ENCODE assay signal across 11 mouse cellular contexts in the genomic region with DNA sequence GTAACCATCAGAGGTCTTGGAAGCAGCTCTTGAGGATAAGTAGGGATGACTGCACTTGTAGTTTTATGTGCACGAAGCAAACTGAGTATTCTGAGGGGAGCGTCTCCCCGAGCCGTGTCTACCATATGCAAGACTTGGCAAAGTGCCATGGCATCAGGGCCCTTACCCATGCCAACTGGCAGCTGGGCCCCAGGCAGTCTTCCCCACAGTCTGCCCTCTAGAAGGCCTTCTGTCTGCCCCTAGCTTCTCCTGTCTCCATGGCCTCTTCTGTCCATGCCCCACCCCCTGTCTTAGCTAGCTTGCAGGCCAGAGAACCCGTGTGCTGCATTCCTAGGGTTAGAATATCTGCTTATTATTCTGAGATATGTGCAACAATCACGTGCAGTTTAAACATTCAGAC.
A peak's percentile ranks its signal among the peaks of the same experiment; 100 is the strongest.
DNase-seq lines count a peak whose midpoint lies in the region; ATAC-seq and TF ChIP-seq lines count a peak whose summit lies in the region.
"Had no signal": no experiment of that assay in that cellular context is flagged by ENCODE, and none has a peak within 500 bp of the region (broad histone marks: within the 10 kb centered on the region; RNA-seq: fewer than 3 reads in every experiment).

No protein-coding gene starts in this region.

- 70% methylated on average over 6 of the region's 6 CpGs for WGBS in forebrain, embryonic 11.5 days
- 85% methylated on average over 6 of the region's 6 CpGs for WGBS in forebrain, embryonic 10.5 days
- 21% methylated on average over 6 of the region's 6 CpGs for WGBS in forebrain, embryonic 13.5 days
- 36% methylated on average over 6 of the region's 6 CpGs for WGBS in midbrain, postnatal 0 days

- H3K27me3 ChIP-seq in forebrain, embryonic 11.5 days (ENCODE audit: control insufficient read depth, insufficient read depth, low read length) = no peaks in the 10 kb centered on the region
- H3K27me3 ChIP-seq in forebrain, embryonic 10.5 days (ENCODE audit: poor library complexity, severe bottlenecking) = peaks cover 14% of the 10 kb centered on the region
- H3K27me3 ChIP-seq in forebrain, embryonic 13.5 days = no peaks in the 10 kb centered on the region
- no peaks in the 10 kb centered on the region for H3K27me3 ChIP-seq in midbrain, postnatal 0 days (ENCODE audit: insufficient read depth, low read length)

- ATAC-seq in forebrain, embryonic 11.5 days (replicated peaks; ENCODE audit: low FRiP score) = peak; percentile 47
- peak; percentile 93 for ATAC-seq in forebrain, embryonic 13.5 days
- ATAC-seq in midbrain, postnatal 0 days (ENCODE audit: low FRiP score) = peak; percentile 69; the same call in 1 of the 2 replicates

- no peak for DNase-seq in forebrain, embryonic 11.5 days (ENCODE audit: low spot score)
- DNase-seq in forebrain, embryonic 10.5 days (ENCODE audit: extremely low spot score, low spot score) = no peak
- DNase-seq in lung, postnatal 10 days = peak; percentile 43
- DNase-seq in lung, postnatal 36 days = no peak
- peak; percentile 84 for DNase-seq in midbrain, postnatal 0 days (ENCODE audit: low spot score)
- no peak for DNase-seq in spleen, postnatal 4 days (ENCODE audit: low spot score in 2 of 2)
- DNase-seq in left cerebral cortex, adult 8-10 months (ENCODE audit: low spot score in 2 of 2) = no peak
- DNase-seq: kidney, postnatal 36 days; thymus, adult 2 months had no signal

- no peaks in the 10 kb centered on the region for H3K9me3 ChIP-seq in forebrain, embryonic 11.5 days (ENCODE audit: control insufficient read depth, low read length)
- no peaks in the 10 kb centered on the region for H3K9me3 ChIP-seq in forebrain, embryonic 10.5 days
- no peaks in the 10 kb centered on the region for H3K9me3 ChIP-seq in forebrain, embryonic 13.5 days (replicated peaks)
- H3K9me3 ChIP-seq in midbrain, postnatal 0 days (ENCODE audit: low read length) = no peaks in the 10 kb centered on the region

- H3K4me1 ChIP-seq in forebrain, embryonic 11.5 days (replicated peaks; ENCODE audit: control insufficient read depth, insufficient read depth, low read length) = peaks cover 9% of the 10 kb centered on the region; the same call in 1 of the 2 replicates
- peaks cover 48% of the 10 kb centered on the region for H3K4me1 ChIP-seq in forebrain, embryonic 10.5 days
- H3K4me1 ChIP-seq in forebrain, embryonic 13.5 days = peaks cover 37% of the 10 kb centered on the region
- no peaks in the 10 kb centered on the region; the same call in 1 of the 2 replicates for H3K4me1 ChIP-seq in midbrain, postnatal 0 days (ENCODE audit: insufficient read depth, low read length)

- no peak overlapping the region for H3K9ac ChIP-seq in forebrain, embryonic 11.5 days (ENCODE audit: low read length)
- H3K9ac ChIP-seq in forebrain, embryonic 13.5 days = no peak overlapping the region
- no peak overlapping the region for H3K9ac ChIP-seq in midbrain, postnatal 0 days (replicated peaks; ENCODE audit: low read length, poor library complexity, severe bottlenecking)
- H3K9ac ChIP-seq: liver, embryonic 14.5 days had no signal

- no peaks in the 10 kb centered on the region for H3K36me3 ChIP-seq in forebrain, embryonic 11.5 days (ENCODE audit: control insufficient read depth, insufficient read depth, low read length)
- H3K36me3 ChIP-seq in forebrain, embryonic 10.5 days (replicated peaks) = no peaks in the 10 kb centered on the region
- H3K36me3 ChIP-seq in forebrain, embryonic 13.5 days (ENCODE audit: poor library complexity, severe bottlenecking) = no peaks in the 10 kb centered on the region
- H3K36me3 ChIP-seq in midbrain, postnatal 0 days (ENCODE audit: insufficient read depth, low read length) = no peaks in the 10 kb centered on the region

- H3K4me2 ChIP-seq in forebrain, embryonic 11.5 days (ENCODE audit: low read depth, low read length, severe bottlenecking) = no peak overlapping the region
- H3K4me2 ChIP-seq in forebrain, embryonic 13.5 days = no peak overlapping the region
- no peak overlapping the region for H3K4me2 ChIP-seq in midbrain, postnatal 0 days (ENCODE audit: low read depth, low read length, poor library complexity, severe bottlenecking)

- H3K27ac ChIP-seq in forebrain, embryonic 11.5 days (ENCODE audit: low read depth, low read length) = no peak overlapping the region
- H3K27ac ChIP-seq in forebrain, embryonic 10.5 days = no peak overlapping the region
- H3K27ac ChIP-seq in forebrain, embryonic 13.5 days = peak overlapping the region; percentile 26; the same call in 1 of the 2 replicates
- H3K27ac ChIP-seq in midbrain, postnatal 0 days (ENCODE audit: low read depth, low read length) = no peak overlapping the region
- H3K27ac ChIP-seq: liver, embryonic 14.5 days had no signal

- H3K4me3 ChIP-seq in forebrain, embryonic 11.5 days (ENCODE audit: low read depth, low read length) = no peak overlapping the region
- H3K4me3 ChIP-seq in forebrain, embryonic 10.5 days = no peak overlapping the region
- H3K4me3 ChIP-seq in forebrain, embryonic 13.5 days = no peak overlapping the region
- no peak overlapping the region for H3K4me3 ChIP-seq in midbrain, postnatal 0 days (ENCODE audit: low read depth, low read length)

- TF ChIP-seq CTCF in midbrain, postnatal 0 days (IDR thresholded peaks at IDR 0.05) = no peak

Comparison
In these comparisons a context has a peak if more than half of its experiments do, and no peak if none do; other contexts are left out.
1. DNase-seq: peak in lung, postnatal 10 days (single experiment) and midbrain, postnatal 0 days (single experiment); none in forebrain, embryonic 11.5 days (single experiment), forebrain, embryonic 10.5 days (single experiment), lung, postnatal 36 days (single experiment), spleen, postnatal 4 days (0 of 2) and left cerebral cortex, adult 8-10 months (0 of 2).
2. Peak in every context shown above with its lines, with median percentiles within 50 percentile points of each other: ATAC-seq.